9 mouse cellular contexts compared by ENCODE assay signal in the genomic region with DNA sequence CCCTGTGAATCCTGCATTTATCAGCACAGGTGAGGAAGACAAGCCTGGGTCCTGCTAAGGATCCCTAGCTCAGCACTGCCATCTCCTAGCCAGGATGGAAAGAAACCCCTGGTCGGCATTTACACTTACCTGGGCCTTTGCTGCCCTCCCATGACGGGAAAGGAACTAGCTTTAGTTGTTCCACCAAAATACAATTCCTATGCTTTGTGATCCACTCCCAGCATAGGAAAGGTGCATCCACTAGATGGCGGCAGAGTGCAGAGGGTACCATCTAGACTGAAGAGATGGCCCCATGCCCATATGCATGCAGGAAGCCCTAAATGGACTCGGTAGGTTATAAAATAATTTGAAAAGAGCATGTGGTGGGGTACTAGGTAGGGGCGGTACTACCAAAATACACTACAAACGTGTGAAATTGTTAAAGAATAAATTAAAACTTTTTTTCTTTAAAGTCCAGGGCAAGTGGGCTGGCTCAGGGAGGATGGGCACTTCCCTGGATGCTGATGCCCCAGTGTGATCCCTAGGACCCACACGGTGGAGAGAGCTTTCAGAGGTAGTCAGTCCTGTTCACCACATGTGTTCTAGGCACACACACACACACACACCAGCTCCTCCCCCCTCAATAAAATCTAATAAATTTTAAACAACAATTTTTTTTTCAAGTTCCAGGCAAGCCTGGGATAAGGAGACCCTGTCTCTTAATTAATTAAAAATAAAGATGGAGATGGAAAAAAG. TPM values are rescaled to one million over a fixed set of nuclear protein-coding genes. Genes with fewer than 3 reads are reported as not detected.
DNase-seq lines count a peak whose midpoint lies in the region; ATAC-seq lines count a peak whose summit lies in the region.
"Had no signal": no experiment of that assay in that cellular context is flagged by ENCODE, and none has a peak within 500 bp of the region (broad histone marks: within the 10 kb centered on the region; RNA-seq: fewer than 3 reads in every experiment).

No protein-coding gene starts in this region.

- H3K4me2 ChIP-seq in hindbrain, embryonic 14.5 days (replicated peaks) = no peak overlapping the region

- peak; percentile 63 for DNase-seq in WW6 (ENCODE audit: low read depth, low spot score)
- peak; percentile 78 to 91 for DNase-seq in cerebellum, postnatal 25 days
- DNase-seq in frontal cortex, postnatal 25 days (ENCODE audit: low spot score in 2 of 2) = peak; percentile 64 to 83
- DNase-seq in hindbrain, embryonic 14.5 days (ENCODE audit: low spot score) = peak; percentile 81
- peak; percentile 65 to 95 for DNase-seq in layer of hippocampus, postnatal 25 days (ENCODE audit: extremely low spot score in 1 of 2, low spot score in 1 of 2)
- peak; percentile 79 to 88 for DNase-seq in lung, postnatal 4 days
- DNase-seq in right cerebral cortex, postnatal 10 days (ENCODE audit: low spot score in 2 of 2) = peak; percentile 80 to 88
- DNase-seq in urinary bladder, adult 2 months (ENCODE audit: low spot score) = peak; percentile 69

- 0 out of 2 replicates have a peak, but pooled peaks cover 4% of the 10 kb centered on the region for H3K4me1 ChIP-seq in hindbrain, embryonic 14.5 days (replicated peaks; ENCODE audit: control insufficient read depth, insufficient read depth, low read length)

- peaks cover 41% of the 10 kb centered on the region for H3K36me3 ChIP-seq in hindbrain, embryonic 14.5 days (replicated peaks; ENCODE audit: control insufficient read depth, insufficient read depth)

- no peak overlapping the region for H3K27ac ChIP-seq in hindbrain, embryonic 14.5 days

- H3K9ac ChIP-seq in hindbrain, embryonic 14.5 days = no peak overlapping the region

- no peak overlapping the region for H3K4me3 ChIP-seq in hindbrain, embryonic 14.5 days (replicated peaks; ENCODE audit: low read length)
- H3K4me3 ChIP-seq: myocyte had no signal

- peak; percentile 42; the same call in 1 of the 2 replicates for ATAC-seq in hindbrain, embryonic 14.5 days (ENCODE audit: low FRiP score)

- WGBS in hindbrain, embryonic 14.5 days = 21% methylated on average over 7 of the region's 7 CpGs

- H3K27me3 ChIP-seq in hindbrain, embryonic 14.5 days (ENCODE audit: control insufficient read depth, insufficient read depth, low read length) = no peaks in the 10 kb centered on the region

- H3K9me3 ChIP-seq in hindbrain, embryonic 14.5 days (ENCODE audit: control insufficient read depth, low read length) = no peaks in the 10 kb centered on the region

RNA-seq across cellular contexts. Expression of a gene that starts 14.7 kb away (rescaled TPM):
- 365 and 386 TPM in 2 replicates for polyA plus RNA-seq in hindbrain, embryonic 14.5 days (2014; fragmentation: Nextera tagmentation; extraction: Ambion mirVana)
- 100 to 1,000 TPM; 117 to 132 TPM for total RNA-seq in layer of hippocampus, postnatal 25 days (2021)
- 228 and 295 TPM in 2 replicates for polyA plus RNA-seq in urinary bladder, adult 2 months (2012; rRNA removed)

RNA-seq across cellular contexts. Expression of a gene that starts 14.8 kb away (rescaled TPM):
- polyA plus RNA-seq in hindbrain, embryonic 14.5 days (2014; fragmentation: Nextera tagmentation; extraction: Ambion mirVana) = 64.5 and 65.4 TPM in 2 replicates
- total RNA-seq in layer of hippocampus, postnatal 25 days (2021) = 10 to 100 TPM; 60.2 to 64.3 TPM
- polyA plus RNA-seq in urinary bladder, adult 2 months (2012; rRNA removed) = 38.1 and 62.8 TPM in 2 replicates

RNA-seq across cellular contexts. Expression of a gene that starts 45.6 kb away (rescaled TPM):
- polyA plus RNA-seq in hindbrain, embryonic 14.5 days (2014; fragmentation: Nextera tagmentation; extraction: Ambion mirVana) = not detected in 2 replicates
- not detected for total RNA-seq in layer of hippocampus, postnatal 25 days (2021)
- polyA plus RNA-seq in urinary bladder, adult 2 months (2012; rRNA removed) = not detected in 2 replicates
- polyA plus RNA-seq: myocyte had no signal
